ENCODE assay signal across 8 mouse cellular contexts in the genomic region with DNA sequence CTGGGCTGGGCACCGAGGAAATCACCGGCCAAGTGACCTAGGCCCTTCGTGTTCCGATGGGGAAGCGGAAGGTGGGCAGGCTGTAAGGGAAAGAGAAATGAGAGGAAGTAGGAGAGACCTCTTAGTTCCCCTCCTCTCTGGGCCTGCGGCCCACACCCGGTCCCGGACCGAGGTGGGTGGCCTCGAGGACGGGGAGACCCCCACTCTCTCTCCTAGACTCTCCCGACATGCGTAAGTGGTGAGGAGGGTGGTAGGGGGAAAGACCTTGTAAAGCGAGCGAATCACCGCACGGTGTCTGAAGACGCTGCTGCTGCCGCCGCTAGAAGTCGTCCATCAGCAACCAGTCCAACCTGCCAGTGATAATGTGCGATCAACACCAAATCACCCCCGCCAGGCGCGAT. TPM values are rescaled to one million over a fixed set of nuclear protein-coding genes. Genes with fewer than 3 reads are reported as not detected.
DNase-seq lines count a peak whose midpoint lies in the region; ATAC-seq and TF ChIP-seq lines count a peak whose summit lies in the region.

No protein-coding gene starts in this region.

- no peak for DNase-seq in lung, embryonic 14.5 days
- no peak for DNase-seq in lung, postnatal 14 days
- DNase-seq in forebrain, embryonic 10.5 days (ENCODE audit: extremely low spot score, low spot score), result no peak
- DNase-seq in layer of hippocampus, adult 9-10 months (ENCODE audit: low spot score), result no peak
- no peak for DNase-seq in urinary bladder, postnatal 14 days (ENCODE audit: low spot score)
- no peak for DNase-seq in layer of hippocampus, postnatal 14 days (ENCODE audit: low spot score in 2 of 2)

- peaks cover 4% of the 10 kb centered on the region; the same call in 1 of the 2 replicates for H3K4me1 ChIP-seq in lung, embryonic 14.5 days (ENCODE audit: insufficient read depth)
- peaks cover 85% of the 10 kb centered on the region for H3K4me1 ChIP-seq in forebrain, embryonic 10.5 days
- no peaks in the 10 kb centered on the region for H3K4me1 ChIP-seq in intestine, postnatal 0 days (replicated peaks; ENCODE audit: control insufficient read depth, insufficient read depth, low read length)

- H3K27me3 ChIP-seq in lung, embryonic 14.5 days (ENCODE audit: insufficient read depth, low read length), result peaks cover 51% of the 10 kb centered on the region
- peaks cover 100% of the 10 kb centered on the region for H3K27me3 ChIP-seq in forebrain, embryonic 10.5 days (ENCODE audit: poor library complexity, severe bottlenecking)
- H3K27me3 ChIP-seq in intestine, postnatal 0 days (replicated peaks; ENCODE audit: control insufficient read depth, insufficient read depth, low read length), result peaks cover 14% of the 10 kb centered on the region; the same call in 1 of the 2 replicates

- TF ChIP-seq CTCF in lung, embryonic 14.5 days (IDR thresholded peaks at IDR 0.05; ENCODE audit: low read depth), result no peak
- 0 out of 2 replicates have a peak, but pooled peaks have one; percentile 15 for TF ChIP-seq CTCF in intestine, postnatal 0 days (IDR thresholded peaks at IDR 0.05; ENCODE audit: low read depth)

- H3K9ac ChIP-seq in lung, embryonic 14.5 days, result peak overlapping the region; percentile 34
- no peak overlapping the region for H3K9ac ChIP-seq in intestine, postnatal 0 days (ENCODE audit: low read depth, low read length)

- no peaks in the 10 kb centered on the region for H3K36me3 ChIP-seq in lung, embryonic 14.5 days (ENCODE audit: insufficient read depth)
- H3K36me3 ChIP-seq in forebrain, embryonic 10.5 days (replicated peaks), result no peaks in the 10 kb centered on the region
- H3K36me3 ChIP-seq in intestine, postnatal 0 days (ENCODE audit: control insufficient read depth, insufficient read depth), result no peaks in the 10 kb centered on the region

- no peak for ATAC-seq in lung, embryonic 14.5 days (ENCODE audit: insufficient read depth)
- ATAC-seq in intestine, postnatal 0 days, result no peak
- 0 out of 2 replicates have a peak, but pooled peaks have one; percentile 11 for ATAC-seq in monocyte, adult 5-6 weeks (replicated peaks; ENCODE audit: insufficient number of reproducible peaks, low FRiP score, low TSS enrichment, poor library complexity, severe bottlenecking)

- H3K27ac ChIP-seq in lung, embryonic 14.5 days (ENCODE audit: low read depth), result peak overlapping the region; percentile 83; the same call in 1 of the 2 replicates
- peak overlapping the region; percentile 89 for H3K27ac ChIP-seq in forebrain, embryonic 10.5 days
- no peak overlapping the region for H3K27ac ChIP-seq in intestine, postnatal 0 days (ENCODE audit: low read depth, low read length)

- H3K4me3 ChIP-seq in lung, embryonic 14.5 days (ENCODE audit: low read depth, low read length), result peak overlapping the region; percentile 37
- peak overlapping the region; percentile 51 for H3K4me3 ChIP-seq in forebrain, embryonic 10.5 days
- H3K4me3 ChIP-seq in intestine, postnatal 0 days (ENCODE audit: low read depth, low read length), result peak overlapping the region; percentile 40

- H3K9me3 ChIP-seq in lung, embryonic 14.5 days (ENCODE audit: low read depth, low read length), result no peaks in the 10 kb centered on the region
- no peaks in the 10 kb centered on the region for H3K9me3 ChIP-seq in forebrain, embryonic 10.5 days
- no peaks in the 10 kb centered on the region for H3K9me3 ChIP-seq in intestine, postnatal 0 days (ENCODE audit: control insufficient read depth)

- peak overlapping the region; percentile 74 for H3K4me2 ChIP-seq in lung, embryonic 14.5 days
- H3K4me2 ChIP-seq in intestine, postnatal 0 days (replicated peaks; ENCODE audit: low read depth), result peak overlapping the region; percentile 78

- WGBS in lung, embryonic 14.5 days, result 1% methylated on average over 24 of the region's 25 CpGs
- 3% methylated on average over 25 of the region's 25 CpGs for WGBS in forebrain, embryonic 10.5 days
- WGBS in intestine, postnatal 0 days, result 6% methylated on average over 25 of the region's 25 CpGs

RNA-seq across cellular contexts. Expression of gene Bcor, which starts 23.0 kb away (rescaled TPM):
- polyA plus RNA-seq in lung, embryonic 14.5 days (2014; fragmentation: Nextera tagmentation; extraction: Ambion mirVana), result 27.8 and 28.9 TPM in 2 replicates
- 18.0 and 18.9 TPM in 2 replicates for polyA plus RNA-seq in forebrain, embryonic 10.5 days (2016; fragmentation: Nextera tagmentation; extraction: Ambion mirVana)
- 4.2 and 4.8 TPM in 2 replicates for polyA plus RNA-seq in intestine, postnatal 0 days (2015; fragmentation: Nextera tagmentation; extraction: Ambion mirVana)
- 26.0 to 43.7 TPM (median 27.1 TPM) in 3 replicates for total RNA-seq in monocyte, adult 5-6 weeks (2017)
- total RNA-seq in layer of hippocampus, postnatal 14 days (2021), result 10 to 100 TPM; 18.6 to 19.1 TPM
